Mouse (Mus musculus) forebrain, embryonic 11.5 days (tissue): ENCODE results near the gene Atad1. TPM values are rescaled to one million over a fixed set of nuclear protein-coding genes. Genes with fewer than 3 reads are reported as not detected.

ENCODE experiments used
- ATAC-seq: fragments of 200-750 bp; cut with Nextera tagmentation; replicated peaks from 2 replicates; pipeline ENCODE4 v1.8.0; 2017; ENCODE audit warnings: moderate TSS enrichment; ENCODE audit not compliant: low FRiP score
- DNase-seq: peaks from one replicate; pipeline ENCODE4 v3.0.0-alpha.2; 2017; ENCODE audit warnings: low spot score
- H3K27ac ChIP-seq: fragments of 300-500 bp; sonication (generic); 2 replicates; pipeline ENCODE4 v1.5.1; 2014; ENCODE audit warnings: low read depth, low read length
- H3K27me3 ChIP-seq: fragments of 300-500 bp; sonication (generic); 2 replicates; pipeline ENCODE4 v1.6.1; 2014; ENCODE audit warnings: mild to moderate bottlenecking, low read length, mixed read lengths; ENCODE audit not compliant: control insufficient read depth, insufficient read depth
- H3K36me3 ChIP-seq: fragments of 300-500 bp; sonication (generic); 2 replicates; pipeline ENCODE4 v1.6.1; 2014; ENCODE audit warnings: mild to moderate bottlenecking, low read length, moderate library complexity, mixed read lengths; ENCODE audit not compliant: control insufficient read depth, insufficient read depth
- H3K4me1 ChIP-seq: fragments of 300-500 bp; sonication (generic); replicated peaks from 2 replicates; pipeline ENCODE4 v1.6.1; 2014; ENCODE audit warnings: low read length, mixed read lengths; ENCODE audit not compliant: control insufficient read depth, insufficient read depth
- H3K4me2 ChIP-seq: fragments of 300-500 bp; sonication (generic); 2 replicates; pipeline ENCODE4 v1.6.1; 2014; ENCODE audit warnings: low read depth, mild to moderate bottlenecking, low read length, moderate library complexity, mixed read lengths; ENCODE audit not compliant: severe bottlenecking
- H3K4me3 ChIP-seq: fragments of 300-500 bp; sonication (generic); 2 replicates; pipeline ENCODE4 v1.5.1; 2014; ENCODE audit warnings: low read depth, low read length
- H3K9ac ChIP-seq: fragments of 300-500 bp; sonication (generic); 2 replicates; pipeline ENCODE4 v1.6.1; 2014; ENCODE audit warnings: low read length
- H3K9me3 ChIP-seq: fragments of 300-500 bp; sonication (generic); 2 replicates; pipeline ENCODE4 v1.6.1; 2016; ENCODE audit warnings: low read length, mixed read lengths; ENCODE audit not compliant: control insufficient read depth
- WGBS: fragments of 180-500 bp; shearing (Covaris S2); extraction: QIAGEN DNeasy Blood & Tissue Kit; methylation state at CpG from one replicate; pipeline ENCODE4 v1.1.7; 2014; 5-methylcytosine and 5-hydroxymethylcytosine counted together
- polyA plus RNA-seq: library from polyadenylated mRNA; unstranded; fragments of >200 nt; fragmentation: Nextera tagmentation; extraction: Ambion mirVana; gene quantifications from 2 replicates; pipeline ENCODE4 v1.2.1, GENCODE M21; 2014

Gene Atad1
- polyA plus RNA-seq, 1 experiment from 2014 or later: 98.4 TPM

- Histone ChIP-seq H3K9ac (peak overlapping the region; percentile 90), H3K36me3 (no peaks in the 10 kb centered on the region), H3K4me3 (peak overlapping the region; percentile 79), H3K9me3 (no peaks in the 10 kb centered on the region), H3K4me2 (peak overlapping the region; percentile 98), H3K27ac (no peak overlapping the region), H3K4me1 (no peaks in the 10 kb centered on the region), H3K27me3 (no peaks in the 10 kb centered on the region)
- 3% methylated on average over 8 of the region's 8 CpGs for WGBS
- ATAC-seq (no peak), DNase-seq (no peak)
These were observed 19.9 kb upstream of the Atad1 start for GRCm38 (mm10) chr19:32759357-32760024.

- Histone ChIP-seq H3K4me3 (peak overlapping the region; percentile 79), H3K36me3 (no peaks in the 10 kb centered on the region), H3K27ac (no peak overlapping the region), H3K9ac (peak overlapping the region; percentile 90), H3K9me3 (no peaks in the 10 kb centered on the region), H3K4me2 (peak overlapping the region; percentile 98), H3K4me1 (no peaks in the 10 kb centered on the region), H3K27me3 (no peaks in the 10 kb centered on the region)
- no peak for ATAC-seq
- no peak for DNase-seq
- under 1% methylated on average over 11 of the region's 11 CpGs for WGBS
These were observed 19.2 kb upstream of the Atad1 start for GRCm38 (mm10) chr19:32758793-32759161.

- Histone ChIP-seq H3K36me3 (no peaks in the 10 kb centered on the region), H3K27me3 (no peaks in the 10 kb centered on the region), H3K4me2 (peak overlapping the region; percentile 98), H3K9ac (peak overlapping the region; percentile 90), H3K4me1 (no peaks in the 10 kb centered on the region), H3K9me3 (no peaks in the 10 kb centered on the region), H3K27ac (peak overlapping the region; percentile 95), H3K4me3 (peak overlapping the region; percentile 79)
- peak; percentile 82 for DNase-seq
- under 1% methylated on average over 54 of the region's 69 CpGs for WGBS
- ATAC-seq: peak; percentile 6
These were observed 18.5 kb upstream of the Atad1 start for GRCm38 (mm10) chr19:32757831-32758792.

- no peaks in the 10 kb centered on the region for H3K27me3 ChIP-seq
- peak within 1 kb of the TSS; percentile 98 for H3K4me2 ChIP-seq
- H3K4me3 ChIP-seq: peak within 1 kb of the TSS; percentile 79
- no peaks in the 10 kb centered on the region for H3K9me3 ChIP-seq
- no peaks in the 10 kb centered on the region for H3K4me1 ChIP-seq
- under 1% methylated on average over 71 of the region's 77 CpGs for WGBS
- H3K27ac ChIP-seq: peak within 1 kb of the TSS; percentile 95
- no peaks in the 10 kb centered on the region for H3K36me3 ChIP-seq
- H3K9ac ChIP-seq: peak within 1 kb of the TSS; percentile 90
- peak; percentile 99 for DNase-seq
- peak; percentile 89 for ATAC-seq
These were observed 17.5 kb upstream of the Atad1 start, which contains the start of gene Pten for GRCm38 (mm10) chr19:32756900-32757725. Pten (plus strand) TSS chr19:32757497.

- no peaks in the 10 kb centered on the region for H3K9me3 ChIP-seq
- peak; percentile 47 for ATAC-seq
- no peak for DNase-seq
- H3K27ac ChIP-seq: peak overlapping the region; percentile 95
- peak overlapping the region; percentile 62 for H3K9ac ChIP-seq
- H3K27me3 ChIP-seq: no peaks in the 10 kb centered on the region
- H3K4me3 ChIP-seq: peak overlapping the region; percentile 79
- WGBS: 0% methylated on average over 14 of the region's 14 CpGs
- H3K4me2 ChIP-seq: peak overlapping the region; percentile 98
- no peaks in the 10 kb centered on the region for H3K4me1 ChIP-seq
- no peaks in the 10 kb centered on the region for H3K36me3 ChIP-seq
These were observed 17.0 kb upstream of the Atad1 start for GRCm38 (mm10) chr19:32756636-32756899.

- Histone ChIP-seq H3K27me3 (no peaks in the 10 kb centered on the region), H3K9ac (peak overlapping the region; percentile 62), H3K4me3 (peak overlapping the region; percentile 79), H3K9me3 (no peaks in the 10 kb centered on the region), H3K27ac (peak overlapping the region; percentile 95), H3K36me3 (no peaks in the 10 kb centered on the region), H3K4me1 (no peaks in the 10 kb centered on the region), H3K4me2 (peak overlapping the region; percentile 98)
- DNase-seq: peak; percentile 96
- WGBS: under 1% methylated on average over 53 of the region's 53 CpGs
- ATAC-seq: peak; percentile 81
These were observed 16.4 kb upstream of the Atad1 start for GRCm38 (mm10) chr19:32755792-32756635.

- Histone ChIP-seq H3K36me3 (no peaks in the 10 kb centered on the region), H3K9me3 (no peaks in the 10 kb centered on the region), H3K4me1 (no peaks in the 10 kb centered on the region), H3K27me3 (no peaks in the 10 kb centered on the region), H3K4me2 (peak overlapping the region; percentile 98), H3K4me3 (peak overlapping the region; percentile 79), H3K9ac (peak overlapping the region; percentile 62), H3K27ac (no peak overlapping the region)
- DNase-seq (no peak), ATAC-seq (no peak)
- WGBS: 4% methylated on average over 12 of the region's 12 CpGs
These were observed 15.7 kb upstream of the Atad1 start for GRCm38 (mm10) chr19:32755104-32755791.
